Mouse (Mus musculus) CH12.LX (cell line): ENCODE data around the gene Pigk. TPM values are rescaled to one million over a fixed set of nuclear protein-coding genes. Genes with fewer than 3 reads are reported as not detected.

Source experiments
- DNase-seq: peaks from one replicate; pipeline ENCODE4 v3.0.0-alpha.2; 2013; ENCODE audit errors: extremely low read depth
- H3K27ac ChIP-seq: 2 replicates; pipeline ENCODE4 v1.5.1; 2012; ENCODE audit warnings: low read depth, mild to moderate bottlenecking, control low read depth, moderate library complexity; ENCODE audit not compliant: insufficient read depth
- H3K27me3 ChIP-seq: replicated peaks from 2 replicates; pipeline ENCODE3; 2012; ENCODE audit warnings: inconsistent platforms
- H3K36me3 ChIP-seq, 2 experiments: replicated peaks in 1 of 2; 2 replicates each; pipeline versions ENCODE3 to v1.6.1; 2012; ENCODE audit warnings: inconsistent platforms in 1 of 2, low read length in 1 of 2, mild to moderate bottlenecking in 1 of 2, mixed read lengths in 1 of 2, moderate library complexity in 1 of 2; ENCODE audit not compliant: control insufficient read depth in 1 of 2, insufficient read depth in 1 of 2
- H3K4me1 ChIP-seq, 2 experiments: 2 replicates each; pipeline ENCODE4 v1.6.1; 2012; ENCODE audit warnings: inconsistent platforms in 1 of 2, moderate library complexity in 1 of 2; ENCODE audit not compliant: insufficient read depth in 2 of 2, control insufficient read depth in 1 of 2
- H3K4me2 ChIP-seq: 2 replicates; pipeline ENCODE4 v1.6.1; 2012; ENCODE audit warnings: low read depth, mild to moderate bottlenecking, control low read depth; ENCODE audit not compliant: poor library complexity, insufficient read depth, severe bottlenecking
- H3K4me3 ChIP-seq, 3 experiments: fragments of 150-350 bp in 1 of 3; sonication (generic) in 1 of 3; replicated peaks in 1 of 3; 2 replicates each; pipeline versions ENCODE3 to v1.5.1; 2011 to 2012; ENCODE audit warnings: low read depth in 2 of 3, low read length in 2 of 3, mild to moderate bottlenecking in 2 of 3, moderate library complexity in 2 of 3, control low read depth in 1 of 3, improper control_type of control experiment in 1 of 3, inconsistent platforms in 1 of 3, mixed read lengths in 1 of 3; ENCODE audit not compliant: poor library complexity in 1 of 3
- H3K79me2 ChIP-seq: replicated peaks from 2 replicates; pipeline ENCODE4 v1.6.1; 2012; ENCODE audit warnings: mild to moderate bottlenecking, moderate library complexity; ENCODE audit not compliant: control insufficient read depth, poor library complexity, insufficient read depth, severe bottlenecking; ENCODE audit errors: extremely low read depth
- H3K9ac ChIP-seq: 2 replicates; pipeline ENCODE4 v1.6.1; 2012; ENCODE audit warnings: low read depth, mild to moderate bottlenecking, control low read depth, moderate library complexity; ENCODE audit not compliant: insufficient read depth
- H3K9me3 ChIP-seq: replicated peaks from 2 replicates; pipeline ENCODE3; 2012; ENCODE audit warnings: low read length, inconsistent platforms, mixed read lengths
- CHD1 ChIP-seq: IDR thresholded peaks from 2 replicates; pipeline ENCODE4 v1.6.1; 2012; ENCODE audit warnings: low read depth, low read length, improper control_type of control experiment, inconsistent platforms
- CTCF ChIP-seq, 2 experiments: IDR thresholded peaks in 1 of 2; conservative IDR thresholded peaks in 1 of 2; 2 replicates each; pipeline ENCODE4 v1.5.1; 2011 to 2012; ENCODE audit warnings: low read depth in 2 of 2, low read length in 2 of 2, improper control_type of control experiment in 1 of 2, inconsistent platforms in 1 of 2, mild to moderate bottlenecking in 1 of 2, moderate library complexity in 1 of 2
- E2F4 ChIP-seq: IDR thresholded peaks from 2 replicates; pipeline ENCODE4 v1.6.1; 2011; ENCODE audit warnings: low read depth, low read length, improper control_type of control experiment; ENCODE audit not compliant: insufficient replicate concordance
- ELF1 ChIP-seq: IDR thresholded peaks from 2 replicates; pipeline ENCODE4 v1.6.1; 2014; ENCODE audit warnings: low read depth, mild to moderate bottlenecking, inconsistent platforms, low read length, improper control_type of control experiment
- EP300 ChIP-seq: IDR thresholded peaks from 2 replicates; pipeline ENCODE4 v1.6.1; 2011; ENCODE audit warnings: low read length, improper control_type of control experiment
- HCFC1 ChIP-seq: IDR thresholded peaks from 2 replicates; pipeline ENCODE4 v1.6.1; 2012; ENCODE audit warnings: low read depth, mild to moderate bottlenecking, inconsistent platforms, low read length, improper control_type of control experiment
- IRF4 ChIP-seq: IDR thresholded peaks from 2 replicates; pipeline ENCODE4 v1.6.1; 2014; ENCODE audit warnings: low read depth, mild to moderate bottlenecking, inconsistent platforms, low read length, improper control_type of control experiment
- JUN ChIP-seq: IDR thresholded peaks from 2 replicates; pipeline ENCODE4 v1.6.1; 2011; ENCODE audit warnings: low read depth, mild to moderate bottlenecking, low read length, improper control_type of control experiment, moderate library complexity; ENCODE audit not compliant: insufficient read depth
- KAT2A ChIP-seq: IDR thresholded peaks from 2 replicates; pipeline ENCODE4 v1.6.1; 2012; ENCODE audit warnings: low read length, improper control_type of control experiment, inconsistent platforms; ENCODE audit not compliant: insufficient replicate concordance
- MAFK ChIP-seq: IDR thresholded peaks from 2 replicates; pipeline ENCODE4 v1.6.1; 2011; ENCODE audit warnings: low read length, improper control_type of control experiment; ENCODE audit not compliant: insufficient replicate concordance
- MAX ChIP-seq: IDR thresholded peaks from 2 replicates; pipeline ENCODE4 v1.6.1; 2011; ENCODE audit warnings: low read length, improper control_type of control experiment
- MAZ ChIP-seq: IDR thresholded peaks from 2 replicates; pipeline ENCODE4 v1.6.1; 2012; ENCODE audit warnings: low read depth, mild to moderate bottlenecking, inconsistent platforms, low read length, improper control_type of control experiment, moderate library complexity
- MEF2A ChIP-seq: IDR thresholded peaks from 2 replicates; pipeline ENCODE4 v1.6.1; 2014; ENCODE audit warnings: low read depth, mild to moderate bottlenecking, inconsistent platforms, low read length, improper control_type of control experiment, borderline replicate concordance
- MXI1 ChIP-seq: IDR thresholded peaks from 2 replicates; pipeline ENCODE4 v1.6.1; 2011; ENCODE audit warnings: mild to moderate bottlenecking, low read depth, low read length, improper control_type of control experiment
- NRF1 ChIP-seq: IDR thresholded peaks from 2 replicates; pipeline ENCODE4 v1.6.1; 2014; ENCODE audit warnings: low read depth, mild to moderate bottlenecking, inconsistent platforms, low read length, improper control_type of control experiment, moderate library complexity
- POLR2A ChIP-seq: IDR thresholded peaks from 2 replicates; pipeline ENCODE4 v1.6.1; 2011; ENCODE audit warnings: low read depth, mild to moderate bottlenecking, improper control_type of control experiment, low read length
- POLR2AphosphoS2 ChIP-seq: IDR thresholded peaks from 2 replicates; pipeline ENCODE4 v1.6.1; 2011; ENCODE audit warnings: low read depth, low read length, improper control_type of control experiment
- RAD21 ChIP-seq: IDR thresholded peaks from 2 replicates; pipeline ENCODE4 v1.6.1; 2011; ENCODE audit warnings: low read depth, mild to moderate bottlenecking, low read length, improper control_type of control experiment, moderate library complexity
- SMC3 ChIP-seq: IDR thresholded peaks from 2 replicates; pipeline ENCODE4 v1.6.1; 2011; ENCODE audit warnings: low read depth, low read length, improper control_type of control experiment
- TCF12 ChIP-seq: IDR thresholded peaks from 2 replicates; pipeline ENCODE4 v1.6.1; 2014; ENCODE audit warnings: low read depth, mild to moderate bottlenecking, inconsistent platforms, low read length, improper control_type of control experiment
- USF1 ChIP-seq: IDR thresholded peaks from 2 replicates; pipeline ENCODE4 v1.6.1; 2014; ENCODE audit warnings: low read depth, mild to moderate bottlenecking, inconsistent platforms, low read length, improper control_type of control experiment
- USF2 ChIP-seq: conservative IDR thresholded peaks from 2 replicates; pipeline ENCODE4 v1.6.1; 2011; ENCODE audit warnings: low read depth, low read length, improper control_type of control experiment
- ZC3H11A ChIP-seq: IDR thresholded peaks from 2 replicates; pipeline ENCODE4 v1.6.1; 2012; ENCODE audit warnings: low read depth, mild to moderate bottlenecking, inconsistent platforms, low read length, improper control_type of control experiment
- ZKSCAN1 ChIP-seq: IDR thresholded peaks from 2 replicates; pipeline ENCODE4 v1.6.1; 2012; ENCODE audit warnings: low read depth, inconsistent platforms, low read length, improper control_type of control experiment, borderline replicate concordance
- ZNF384 ChIP-seq: IDR thresholded peaks from 2 replicates; pipeline ENCODE4 v1.6.1; 2012; ENCODE audit warnings: low read depth, low read length, improper control_type of control experiment, inconsistent platforms
- dilution Hi-C: fragments of 300-500 bp; cut with MboI; formaldehyde crosslinking; loops from 2 replicates; pipeline ENCODE4 v1.14.3; 2020; ENCODE audit warnings: low sequenced_read_pairs; ENCODE audit not compliant: extremely low pct_unique_long_range_greater_than_20kb, extremely low pct_ligation_motif_present
- in situ Hi-C: fragments of 300-500 bp; cut with MboI; formaldehyde crosslinking; loops from 3 replicates; pipeline ENCODE4 v1.14.3; 2019; ENCODE audit warnings: low sequenced_read_pairs, low pct_ligation_motif_present, low pct_unique_long_range_greater_than_20kb, mixed read lengths
- polyA plus RNA-seq: library from polyadenylated mRNA; unstranded; fragments of >175 nt; gene quantifications from 2 replicates; pipeline ENCODE4 v1.2.1, GENCODE M21; 2012; ENCODE audit warnings: low read depth; ENCODE audit not compliant: insufficient read length
- total RNA-seq, 2 experiments: library from RNA; depleted of rRNA; stranded (reverse); fragments of 300-350 nt in 1 of 2; fragments of >200 nt in 1 of 2; gene quantifications; 2 replicates each; pipeline ENCODE4 v1.2.3; 2012 to 2014

Pigk gene
- total and polyA plus RNA-seq, 3 experiments, result 56.4 to 79.3 (median 67.5) TPM

DNA sequence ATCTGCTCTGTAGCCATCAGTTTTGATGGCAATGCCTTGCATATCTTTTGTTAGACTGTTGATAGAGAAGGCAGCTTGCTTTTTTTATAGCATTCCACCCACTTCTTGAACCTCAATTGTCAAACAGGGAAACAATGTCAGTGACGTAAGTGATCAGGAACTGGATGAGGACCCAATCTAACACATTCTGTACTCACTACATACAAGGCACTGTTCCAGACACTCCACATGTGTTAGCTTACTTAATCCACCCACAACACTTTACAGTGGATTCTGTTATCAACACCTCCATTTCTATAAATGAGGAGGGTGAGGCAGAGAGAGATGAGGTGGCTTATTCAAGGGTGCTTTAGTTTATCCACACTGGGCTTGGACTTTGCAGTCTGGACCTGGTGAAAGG is 124.0 kb downstream of the Pigk start:
- H3K9ac ChIP-seq, result no peak overlapping the region
- no peaks in the 10 kb centered on the region for H3K4me1 ChIP-seq
- H3K4me3 ChIP-seq, result no peak overlapping the region
- no peak overlapping the region for H3K4me2 ChIP-seq
- in situ Hi-C loops (no loop called here), dilution Hi-C loops (no loop called here)
- H3K36me3 ChIP-seq, result no peaks in the 10 kb centered on the region
- no peak for DNase-seq
- TF ChIP-seq POLR2A, result no peak
- no peaks in the 10 kb centered on the region for H3K27me3 ChIP-seq
- H3K79me2 ChIP-seq, result no peaks in the 10 kb centered on the region
- H3K27ac ChIP-seq, result no peak overlapping the region
- peaks cover 2% of the 10 kb centered on the region for H3K9me3 ChIP-seq

DNA sequence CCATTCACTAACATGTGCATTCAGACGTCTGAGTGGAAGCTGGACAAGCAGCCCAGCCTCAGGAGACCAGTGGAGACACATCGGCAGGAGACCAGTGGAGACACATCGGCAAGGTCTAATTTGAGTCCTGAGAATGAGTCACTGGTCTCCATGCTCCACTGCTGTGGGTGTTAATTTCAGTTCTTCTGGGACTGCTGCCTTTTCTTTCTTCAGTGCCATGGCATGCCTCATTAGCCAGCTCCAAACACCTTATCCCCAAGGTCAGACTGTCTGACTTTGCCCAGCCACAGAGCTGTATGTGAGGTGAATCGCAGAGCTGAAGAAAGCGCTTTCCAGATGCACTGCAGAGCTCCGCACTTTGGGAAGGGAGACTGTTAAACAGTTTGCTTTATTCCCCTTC is 127.4 kb downstream of the Pigk start:
- Histone ChIP-seq H3K4me3 (no peak overlapping the region), H3K27ac (no peak overlapping the region), H3K4me2 (no peak overlapping the region), H3K9ac (no peak overlapping the region), H3K4me1 (no peaks in the 10 kb centered on the region), H3K9me3 (no peaks in the 10 kb centered on the region), H3K27me3 (no peaks in the 10 kb centered on the region), H3K79me2 (no peaks in the 10 kb centered on the region), H3K36me3 (no peaks in the 10 kb centered on the region)
- dilution Hi-C loops (no loop called here), in situ Hi-C loops (no loop called here)
- TF ChIP-seq MAZ (no peak), IRF4 (no peak), USF2 (no peak), MAFK (no peak), CTCF (conservative IDR thresholded peaks at IDR 0.05 in 1 of 2, IDR thresholded peaks at IDR 0.05 in 1 of 2; ENCODE audit: low read depth in 2 of 2, low read length in 2 of 2) (no peak), KAT2A (no peak), USF1 (no peak), ZC3H11A (no peak), E2F4 (no peak), HCFC1 (no peak), RAD21 (no peak), ELF1 (no peak)
- no peak for DNase-seq

DNA sequence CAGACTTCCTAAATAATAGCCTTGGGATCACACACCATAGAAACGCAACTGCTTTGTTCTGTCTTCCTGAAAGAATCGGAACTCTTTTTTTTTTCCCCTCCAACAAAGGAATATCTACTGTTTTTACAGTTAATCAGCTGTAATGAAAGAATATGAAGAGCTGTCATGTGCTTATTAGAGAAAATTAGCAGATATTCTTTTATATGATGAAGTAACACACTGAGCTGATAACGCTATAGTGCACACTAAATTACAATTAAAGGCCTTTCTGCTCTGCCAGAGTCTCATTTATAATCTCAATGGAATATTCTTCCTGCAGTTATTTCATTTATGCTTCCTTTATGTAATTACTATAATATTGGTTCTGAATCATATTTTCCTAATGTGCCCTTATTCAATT is 128.7 kb downstream of the Pigk start:
- in situ Hi-C loops, result no loop called here
- Histone ChIP-seq H3K9me3 (no peaks in the 10 kb centered on the region), H3K4me2 (no peak overlapping the region), H3K79me2 (no peaks in the 10 kb centered on the region), H3K27me3 (no peaks in the 10 kb centered on the region), H3K36me3 (no peaks in the 10 kb centered on the region), H3K9ac (no peak overlapping the region), H3K27ac (no peak overlapping the region)
- DNase-seq, result no peak
- dilution Hi-C loops, result no loop called here
- TF ChIP-seq ZNF384 (no peak), MXI1 (no peak), NRF1 (no peak), EP300 (no peak), MEF2A (no peak), POLR2AphosphoS2 (no peak), CHD1 (no peak), JUN (no peak), KAT2A (no peak), SMC3 (no peak), USF2 (no peak), MAX (no peak), USF1 (no peak), ZKSCAN1 (no peak), TCF12 (no peak)
- TF ChIP-seq, all 38 proteins: peak for 0
- Histone ChIP-seq H3K4me1 (no peaks in the 10 kb centered on the region), H3K4me3 (no peak overlapping the region)
